Mouse (Mus musculus) cerebellum, adult 2 months (tissue): ENCODE measurements at regions not wholly inside any gene's neighbourhood (a gene's known extent, or its start where the extent isn't known, plus 50 kb on each side); places are given as distances from the start of the nearest gene placed in this dataset.

Experiments used
- DNase-seq, 2 experiments: peaks; one replicate each; pipeline ENCODE4 v3.0.0; 2021
- H3K27ac ChIP-seq: fragments of 200-500 bp; 2 replicates; pipeline ENCODE4 v1.5.1; 2012; ENCODE audit warnings: low read length, control low read depth, inconsistent platforms; ENCODE audit not compliant: insufficient read depth
- H3K27me3 ChIP-seq: fragments of 200-500 bp; 2 replicates; pipeline ENCODE4 v1.6.1; 2012; ENCODE audit warnings: inconsistent platforms, mild to moderate bottlenecking, low read length, moderate library complexity; ENCODE audit not compliant: control insufficient read depth, insufficient read depth
- H3K4me1 ChIP-seq: fragments of 200-500 bp; 2 replicates; pipeline ENCODE4 v1.6.1; 2011; ENCODE audit warnings: low read length; ENCODE audit not compliant: control insufficient read depth, insufficient read depth
- H3K4me3 ChIP-seq: fragments of 200-500 bp; replicated peaks from 2 replicates; pipeline ENCODE3; 2011; ENCODE audit warnings: mild to moderate bottlenecking, low read depth, low read length, control low read depth; ENCODE audit not compliant: insufficient read depth
- CTCF ChIP-seq: fragments of 200-500 bp; IDR thresholded peaks from 2 replicates; pipeline ENCODE4 v1.5.1; 2011; ENCODE audit warnings: low read depth, mild to moderate bottlenecking, control low read depth, low read length, moderate library complexity, borderline replicate concordance; ENCODE audit not compliant: insufficient read depth
- POLR2A ChIP-seq: fragments of 200-500 bp; IDR thresholded peaks from 2 replicates; pipeline ENCODE4 v1.6.1; 2011; ENCODE audit warnings: low read length, control low read depth, borderline replicate concordance; ENCODE audit not compliant: insufficient read depth
- WGBS: fragments of 180-500 bp; shearing (Covaris S2); methylation state at CpG from one replicate; pipeline ENCODE4 v1.1.7; 2018; 5-methylcytosine and 5-hydroxymethylcytosine counted together

GRCm38 (mm10) chr19:26510887-26511286 lies 94.0 kb upstream of the Smarca2 start:
- no peak for DNase-seq
- Histone ChIP-seq H3K27ac (no peak overlapping the region), H3K4me1 (no peaks in the 10 kb centered on the region), H3K27me3 (no peaks in the 10 kb centered on the region), H3K4me3 (no peak overlapping the region)
- TF ChIP-seq CTCF: peak; percentile 18; the same call in 1 of the 2 replicates
- TF ChIP-seq POLR2A: no peak
- 95% methylated on average over 3 of the region's 3 CpGs for WGBS

DNA sequence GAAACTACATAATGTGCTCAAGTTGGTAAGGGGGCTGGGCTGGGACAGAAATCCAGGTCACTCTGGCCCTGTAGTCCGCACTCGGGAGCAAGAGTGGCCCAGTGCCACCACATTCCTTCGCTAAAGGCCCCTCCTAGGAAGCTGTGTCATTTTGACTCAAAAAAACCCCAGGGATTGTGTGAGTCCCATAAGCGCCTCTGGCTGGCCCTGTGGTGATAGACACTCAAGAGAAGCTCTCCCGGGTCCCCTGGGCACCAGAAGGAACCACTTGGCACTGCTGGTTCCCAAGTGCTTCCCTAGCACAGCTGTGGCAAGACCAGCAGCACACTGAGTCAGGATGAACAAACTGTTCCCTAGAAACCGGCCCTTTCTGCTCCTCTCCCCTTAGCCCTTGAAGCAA lies 93.1 kb upstream of the Smarca2 start:
- TF ChIP-seq POLR2A: no peak
- no peak for TF ChIP-seq CTCF
- no peak overlapping the region for H3K4me3 ChIP-seq
- H3K27ac ChIP-seq: no peak overlapping the region
- WGBS: 42% methylated on average over 6 of the region's 6 CpGs
- H3K4me1 ChIP-seq: no peaks in the 10 kb centered on the region
- no peak for DNase-seq
- H3K27me3 ChIP-seq: no peaks in the 10 kb centered on the region

DNA sequence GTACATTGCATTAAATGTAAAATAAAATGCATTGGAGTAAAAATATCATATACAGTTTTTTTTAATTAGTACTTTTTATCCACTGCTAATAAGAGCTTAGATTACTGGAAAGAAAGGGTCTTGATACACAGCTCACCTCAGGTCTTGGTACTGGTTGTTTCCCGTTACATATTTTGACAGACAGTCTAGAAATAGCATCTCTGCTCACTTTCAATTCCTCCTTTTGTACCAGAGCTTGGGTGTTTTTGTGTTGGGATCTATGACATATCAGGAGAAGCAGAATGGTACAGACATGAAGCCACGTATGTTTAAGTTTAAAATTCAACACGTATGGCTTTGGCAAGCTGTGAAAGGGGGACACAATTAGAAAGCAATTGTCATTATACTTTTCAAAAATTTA lies 80.3 kb upstream of the Smarca2 start:
- Histone ChIP-seq H3K4me3 (no peak overlapping the region), H3K27ac (no peak overlapping the region), H3K4me1 (no peaks in the 10 kb centered on the region), H3K27me3 (no peaks in the 10 kb centered on the region)
- no peak for DNase-seq
- TF ChIP-seq POLR2A: no peak
- no peak for TF ChIP-seq CTCF
- WGBS: 94% methylated on average over 3 of the region's 3 CpGs

GRCm38 (mm10) chr19:26531390-26531789 lies 73.5 kb upstream of the Smarca2 start:
- Histone ChIP-seq H3K27me3 (no peaks in the 10 kb centered on the region), H3K4me1 (no peaks in the 10 kb centered on the region), H3K27ac (no peak overlapping the region), H3K4me3 (no peak overlapping the region)
- no peak for DNase-seq
- WGBS: 87% methylated on average over 4 of the region's 4 CpGs
- TF ChIP-seq POLR2A: no peak
- TF ChIP-seq CTCF: no peak

DNA sequence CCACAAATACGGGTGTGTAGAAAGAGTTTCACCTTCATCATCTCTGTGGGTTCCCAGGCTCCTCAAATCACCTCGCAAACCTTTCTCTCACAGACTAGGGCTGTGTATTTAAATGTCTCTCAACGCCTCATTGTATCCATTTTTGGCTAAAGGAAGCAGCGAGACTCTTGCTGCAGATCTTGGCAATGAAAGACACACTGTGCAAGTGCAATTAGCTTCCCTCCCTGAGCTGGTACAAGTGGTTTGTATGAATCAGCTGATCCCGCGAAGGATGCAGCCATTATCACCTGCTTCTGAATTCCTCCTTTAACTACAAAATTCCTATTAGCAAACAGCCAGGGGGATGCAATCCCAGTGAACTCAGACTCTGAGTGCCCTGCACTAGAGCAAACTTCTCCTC lies 72.3 kb upstream of the Smarca2 start:
- WGBS: 58% methylated on average over 6 of the region's 6 CpGs
- no peaks in the 10 kb centered on the region for H3K27me3 ChIP-seq
- DNase-seq: no peak
- H3K4me3 ChIP-seq: no peak overlapping the region
- H3K27ac ChIP-seq: no peak overlapping the region
- TF ChIP-seq POLR2A (no peak), CTCF (no peak)
- H3K4me1 ChIP-seq: no peaks in the 10 kb centered on the region

DNA sequence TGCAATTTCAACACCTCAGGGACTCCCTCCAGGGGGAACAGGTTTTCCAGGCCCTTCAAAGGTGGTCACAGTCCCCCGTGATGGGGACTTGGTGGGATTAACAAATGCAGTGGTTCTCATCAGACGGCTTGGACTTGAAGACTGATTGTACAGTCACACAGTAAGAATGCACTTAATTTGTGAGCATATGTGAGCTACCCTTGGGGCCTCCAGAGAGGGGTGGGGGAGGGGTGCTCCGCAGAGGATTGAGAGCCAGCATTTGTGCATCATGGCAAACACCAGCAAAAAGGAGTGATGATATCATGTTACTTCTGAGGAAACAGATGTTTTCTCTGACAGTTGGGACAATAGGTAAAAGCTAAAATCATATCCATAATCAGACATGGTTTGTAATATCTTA lies 59.2 kb upstream of the Smarca2 start:
- WGBS: 35% methylated on average over 3 of the region's 3 CpGs
- Histone ChIP-seq H3K4me3 (no peak overlapping the region), H3K27me3 (no peaks in the 10 kb centered on the region), H3K27ac (no peak overlapping the region), H3K4me1 (no peaks in the 10 kb centered on the region)
- TF ChIP-seq POLR2A (no peak), CTCF (no peak)
- no peak for DNase-seq

- no peak for DNase-seq
- TF ChIP-seq CTCF: no peak
- no peak for TF ChIP-seq POLR2A
- WGBS: 79% methylated on average over 6 of the region's 6 CpGs
- Histone ChIP-seq H3K4me1 (no peaks in the 10 kb centered on the region), H3K4me3 (no peak overlapping the region), H3K27me3 (no peaks in the 10 kb centered on the region), H3K27ac (no peak overlapping the region)
Measured at GRCm38 (mm10) chr19:26547522-26547921, 57.3 kb upstream of the Smarca2 start.

DNA sequence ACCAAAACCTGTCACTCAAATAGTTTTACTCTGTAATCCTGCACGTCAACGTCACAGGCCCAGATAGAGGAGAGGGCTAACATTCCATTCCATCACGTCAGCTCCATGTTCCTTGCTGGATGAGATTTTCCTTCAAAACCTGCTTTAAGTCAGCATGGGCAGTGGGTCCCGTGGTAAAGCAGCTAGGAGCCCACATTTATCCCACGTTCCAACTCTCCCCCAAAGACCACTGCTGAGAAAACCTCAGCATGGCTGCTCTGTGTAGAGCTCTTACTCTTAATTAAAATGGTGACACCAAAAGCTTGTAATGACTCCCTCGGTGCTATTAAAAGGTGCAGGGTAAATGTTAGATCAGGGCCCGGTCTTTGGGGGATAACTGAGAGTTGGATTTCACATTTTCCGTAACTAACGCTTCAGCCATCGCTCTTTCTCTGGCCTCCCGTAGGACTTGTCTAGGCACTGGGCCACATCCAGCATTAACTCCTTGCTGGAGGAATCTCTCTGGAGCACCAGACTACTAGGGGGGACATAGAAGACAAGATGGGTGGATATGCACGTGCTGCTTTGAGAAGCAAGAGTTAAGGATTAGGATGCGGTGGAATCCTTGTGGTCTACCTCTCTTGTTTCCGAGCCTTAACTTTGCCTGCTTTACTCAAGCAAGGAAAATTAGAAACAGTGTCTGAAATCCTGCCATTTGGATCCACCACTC lies 56.1 kb upstream of the Smarca2 start:
- H3K27ac ChIP-seq: no peak overlapping the region
- no peaks in the 10 kb centered on the region for H3K4me1 ChIP-seq
- WGBS: 42% methylated on average over 14 of the region's 14 CpGs
- no peaks in the 10 kb centered on the region for H3K27me3 ChIP-seq
- H3K4me3 ChIP-seq: no peak overlapping the region
- no peak for TF ChIP-seq POLR2A
- no peak for TF ChIP-seq CTCF
- no peak for DNase-seq

DNA sequence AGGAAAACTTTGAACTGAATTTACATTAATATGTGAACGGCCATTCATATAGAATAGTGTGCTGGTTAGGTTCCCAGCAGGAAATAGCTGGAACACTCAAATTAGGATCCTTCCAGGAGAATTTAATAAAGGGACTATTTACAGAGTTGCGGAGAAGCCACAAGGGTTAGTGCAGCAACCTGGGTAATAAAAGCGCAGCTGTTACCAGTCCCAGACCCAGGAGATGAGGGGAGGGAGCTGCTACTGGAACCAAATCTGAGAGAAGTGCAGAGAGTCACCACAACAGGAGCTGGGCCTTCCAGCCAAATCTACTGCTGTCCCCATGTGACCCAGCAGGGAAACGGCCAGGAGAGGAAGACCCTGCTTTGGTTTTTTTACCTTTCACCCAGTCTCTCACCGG lies 54.6 kb upstream of the Smarca2 start:
- H3K27me3 ChIP-seq: no peaks in the 10 kb centered on the region
- WGBS: 50% methylated on average over 5 of the region's 5 CpGs
- H3K27ac ChIP-seq: no peak overlapping the region
- DNase-seq: no peak
- TF ChIP-seq POLR2A: no peak
- no peaks in the 10 kb centered on the region for H3K4me1 ChIP-seq
- H3K4me3 ChIP-seq: no peak overlapping the region
